Mouse (Mus musculus): Measurements from ENCODE around the gene Sgms1. TPM values are rescaled to one million over a fixed set of nuclear protein-coding genes. Genes with fewer than 3 reads are reported as not detected.

Gene Sgms1
- polyA plus RNA-seq, 1 experiment, result 40.7 TPM

GRCm38 (mm10) chr19:32111866-32112790, 277.4 kb downstream of the Sgms1 start:
- H3K4me1 ChIP-seq (ENCODE audit: control insufficient read depth, insufficient read depth, low read length), result peaks cover 12% of the 10 kb centered on the region
- H3K36me3 ChIP-seq (ENCODE audit: control insufficient read depth, insufficient read depth, low read length), result no peaks in the 10 kb centered on the region
- peak; percentile 55 for DNase-seq
- 49% methylated on average over 8 of the region's 8 CpGs for WGBS
- H3K27ac ChIP-seq (ENCODE audit: insufficient read depth, low read depth, low read length), result peak overlapping the region; percentile 85; the same call in 1 of the 2 replicates
- TF ChIP-seq POLR2A (IDR thresholded peaks at IDR 0.05; ENCODE audit: low read depth, low read length), result no peak
- TF ChIP-seq CTCF (conservative IDR thresholded peaks at IDR 0.05; ENCODE audit: insufficient read depth, insufficient read length, low read depth, low read length), result no peak
- no peak overlapping the region for H3K4me3 ChIP-seq (ENCODE audit: insufficient read depth, low read depth, low read length)
- no peaks in the 10 kb centered on the region for H3K27me3 ChIP-seq (replicated peaks; ENCODE audit: control insufficient read depth, insufficient read depth, low read length)

- peaks cover 16% of the 10 kb centered on the region for H3K4me1 ChIP-seq (ENCODE audit: control insufficient read depth, insufficient read depth, low read length)
- WGBS, result under 1% methylated on average over 28 of the region's 28 CpGs
- TF ChIP-seq POLR2A (IDR thresholded peaks at IDR 0.05; ENCODE audit: low read depth, low read length), result peak; percentile 59
- no peak; the same call in 1 of the 2 replicates for TF ChIP-seq CTCF (conservative IDR thresholded peaks at IDR 0.05; ENCODE audit: insufficient read depth, insufficient read length, low read depth, low read length)
- peak within 1 kb of the TSS; percentile 95 for H3K4me3 ChIP-seq (ENCODE audit: insufficient read depth, low read depth, low read length)
- no peaks in the 10 kb centered on the region for H3K27me3 ChIP-seq (replicated peaks; ENCODE audit: control insufficient read depth, insufficient read depth, low read length)
- peak; percentile 89 for DNase-seq
- peak within 1 kb of the TSS; percentile 99 for H3K27ac ChIP-seq (ENCODE audit: insufficient read depth, low read depth, low read length)
- no peaks in the 10 kb centered on the region for H3K36me3 ChIP-seq (ENCODE audit: control insufficient read depth, insufficient read depth, low read length)
Measured at GRCm38 (mm10) chr19:32107771-32108306, 281.7 kb downstream of the Sgms1 start, which contains the start of gene Asah2. Asah2 (minus strand) TSS chr19:32108211.

- Histone ChIP-seq H3K27ac (ENCODE audit: insufficient read depth, low read depth, low read length) (peak overlapping the region; percentile 1; the same call in 1 of the 2 replicates), H3K27me3 (replicated peaks; ENCODE audit: control insufficient read depth, insufficient read depth, low read length) (no peaks in the 10 kb centered on the region), H3K4me3 (ENCODE audit: insufficient read depth, low read depth, low read length) (no peak overlapping the region), H3K36me3 (ENCODE audit: control insufficient read depth, insufficient read depth, low read length) (no peaks in the 10 kb centered on the region), H3K4me1 (ENCODE audit: control insufficient read depth, insufficient read depth, low read length) (peaks cover 8% of the 10 kb centered on the region)
- WGBS, result 76% methylated on average over 2 of the region's 2 CpGs
- no peak for DNase-seq
- TF ChIP-seq CTCF (conservative IDR thresholded peaks at IDR 0.05; ENCODE audit: insufficient read depth, insufficient read length, low read depth, low read length) (no peak), POLR2A (IDR thresholded peaks at IDR 0.05; ENCODE audit: low read depth, low read length) (no peak)
Measured at GRCm38 (mm10) chr19:32106750-32107149, 282.8 kb downstream of the Sgms1 start.

GRCm38 (mm10) chr19:32104217-32104616, 285.3 kb downstream of the Sgms1 start:
- peaks cover 4% of the 10 kb centered on the region; the same call in 1 of the 2 replicates for H3K4me1 ChIP-seq (ENCODE audit: control insufficient read depth, insufficient read depth, low read length)
- no peak for DNase-seq
- WGBS, result 85% methylated on average over 4 of the region's 4 CpGs
- TF ChIP-seq POLR2A (IDR thresholded peaks at IDR 0.05; ENCODE audit: low read depth, low read length), result no peak
- TF ChIP-seq CTCF (conservative IDR thresholded peaks at IDR 0.05; ENCODE audit: insufficient read depth, insufficient read length, low read depth, low read length), result no peak
- no peaks in the 10 kb centered on the region for H3K27me3 ChIP-seq (replicated peaks; ENCODE audit: control insufficient read depth, insufficient read depth, low read length)
- no peaks in the 10 kb centered on the region for H3K36me3 ChIP-seq (ENCODE audit: control insufficient read depth, insufficient read depth, low read length)
- no peak overlapping the region for H3K4me3 ChIP-seq (ENCODE audit: insufficient read depth, low read depth, low read length)
- H3K27ac ChIP-seq (ENCODE audit: insufficient read depth, low read depth, low read length), result no peak overlapping the region

- no peak for DNase-seq
- Histone ChIP-seq H3K36me3 (ENCODE audit: control insufficient read depth, insufficient read depth, low read length) (no peaks in the 10 kb centered on the region), H3K4me3 (ENCODE audit: insufficient read depth, low read depth, low read length) (no peak overlapping the region), H3K4me1 (ENCODE audit: control insufficient read depth, insufficient read depth, low read length) (peaks cover 4% of the 10 kb centered on the region; the same call in 1 of the 2 replicates), H3K27me3 (replicated peaks; ENCODE audit: control insufficient read depth, insufficient read depth, low read length) (no peaks in the 10 kb centered on the region), H3K27ac (ENCODE audit: insufficient read depth, low read depth, low read length) (no peak overlapping the region)
- WGBS, result 41% methylated on average over 9 of the region's 9 CpGs
- TF ChIP-seq POLR2A (IDR thresholded peaks at IDR 0.05; ENCODE audit: low read depth, low read length) (no peak), CTCF (conservative IDR thresholded peaks at IDR 0.05; ENCODE audit: insufficient read depth, insufficient read length, low read depth, low read length) (no peak)
Measured at GRCm38 (mm10) chr19:32102976-32103300, 286.6 kb downstream of the Sgms1 start.

GRCm38 (mm10) chr19:32102294-32102975, 287.1 kb downstream of the Sgms1 start:
- no peaks in the 10 kb centered on the region for H3K36me3 ChIP-seq (ENCODE audit: control insufficient read depth, insufficient read depth, low read length)
- peaks cover 4% of the 10 kb centered on the region; the same call in 1 of the 2 replicates for H3K4me1 ChIP-seq (ENCODE audit: control insufficient read depth, insufficient read depth, low read length)
- DNase-seq, result no peak
- no peak overlapping the region for H3K27ac ChIP-seq (ENCODE audit: insufficient read depth, low read depth, low read length)
- 66% methylated on average over 18 of the region's 18 CpGs for WGBS
- no peaks in the 10 kb centered on the region for H3K27me3 ChIP-seq (replicated peaks; ENCODE audit: control insufficient read depth, insufficient read depth, low read length)
- no peak overlapping the region for H3K4me3 ChIP-seq (ENCODE audit: insufficient read depth, low read depth, low read length)
- TF ChIP-seq CTCF (conservative IDR thresholded peaks at IDR 0.05; ENCODE audit: insufficient read depth, insufficient read length, low read depth, low read length) (no peak), POLR2A (IDR thresholded peaks at IDR 0.05; ENCODE audit: low read depth, low read length) (no peak)
